Mouse (Mus musculus) adrenal gland, postnatal 10 days (tissue): ENCODE measurements around the gene Ciao2a. TPM values are rescaled to one million over a fixed set of nuclear protein-coding genes. Genes with fewer than 3 reads are reported as not detected.

Experiments used
- DNase-seq: peaks from one replicate; pipeline ENCODE4 v3.0.0; 2021; ENCODE audit warnings: mixed read lengths
- total RNA-seq, 2 experiments: library from RNA; stranded (reverse); gene quantifications; 2 replicates each; pipeline ENCODE4 v1.2.3; 2021

Gene Ciao2a
- total RNA-seq, 2 experiments from 2014 or later: 89.9 to 97.4 TPM

GRCm38 (mm10) chr9:66162995-66163394, 36.6 kb downstream of the Ciao2a start:
- peak; percentile 22 for DNase-seq

DNA sequence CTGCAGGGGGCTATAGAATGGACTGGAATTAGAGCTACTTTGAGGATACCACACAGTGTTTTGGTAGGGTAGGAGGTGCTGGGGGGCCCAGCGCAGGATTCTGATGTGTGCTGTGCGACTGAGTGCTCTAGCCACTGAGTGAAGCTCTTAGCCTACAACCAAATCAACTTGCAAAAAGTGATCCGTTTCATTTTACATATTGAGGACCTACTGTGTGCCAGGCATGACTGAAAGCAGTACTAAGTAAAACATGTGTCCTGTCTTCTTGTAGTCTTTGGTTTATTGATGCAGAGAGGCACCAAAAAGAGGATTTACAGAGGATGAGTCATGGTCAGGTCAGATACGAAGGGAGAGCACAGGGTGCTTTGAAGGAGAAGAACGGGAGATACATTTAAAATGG, 40.8 kb downstream of the Ciao2a start:
- DNase-seq: no peak

- DNase-seq: no peak
These were observed 41.8 kb downstream of the Ciao2a start for GRCm38 (mm10) chr9:66168233-66168632.

- no peak for DNase-seq
These were observed 44.1 kb downstream of the Ciao2a start for GRCm38 (mm10) chr9:66170506-66170905.

GRCm38 (mm10) chr9:66171275-66171921, 45.0 kb downstream of the Ciao2a start:
- DNase-seq: no peak

DNA sequence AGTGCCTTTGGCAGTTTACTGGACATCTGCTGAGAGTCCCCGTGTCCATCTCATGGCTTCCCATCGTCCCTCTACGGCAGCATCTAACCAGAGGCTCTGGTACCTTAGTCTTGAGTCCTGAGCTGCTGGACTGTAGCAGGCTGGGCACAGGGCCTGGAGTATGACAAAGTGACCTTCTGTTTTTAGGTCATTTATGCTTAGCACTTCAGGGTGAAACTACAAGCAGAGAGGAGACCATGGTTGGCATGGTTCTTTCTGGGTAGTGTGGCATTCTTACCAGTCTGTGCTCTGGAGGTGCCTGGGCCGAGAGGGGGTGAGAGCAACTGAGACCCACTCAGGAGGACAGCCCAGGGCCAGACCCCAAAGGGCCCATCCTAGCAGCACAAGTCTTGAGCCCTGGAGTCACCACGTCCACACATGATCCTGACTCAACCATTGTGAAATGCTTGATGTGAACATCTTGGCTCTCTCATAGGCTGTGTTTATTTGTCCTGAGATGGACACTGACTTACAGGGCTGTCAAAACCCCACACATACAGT, 47.0 kb downstream of the Ciao2a start:
- DNase-seq: no peak

DNA sequence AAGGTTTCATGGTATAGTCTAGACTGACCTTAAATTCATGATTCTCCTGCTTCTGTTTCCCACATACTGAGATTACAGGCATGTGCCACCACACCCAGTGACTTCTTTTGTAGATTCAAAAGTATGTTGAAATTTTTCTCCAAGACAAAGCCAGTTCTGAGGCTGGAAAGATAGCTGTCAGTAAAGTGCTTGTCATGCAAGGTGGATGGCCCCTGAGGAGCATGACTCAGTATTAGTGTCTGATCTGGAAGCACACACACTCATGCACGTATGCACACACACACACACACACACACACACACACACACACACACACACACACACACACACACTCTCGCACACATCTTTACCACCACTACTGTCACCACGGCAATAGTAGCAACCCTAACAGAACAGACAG, 48.6 kb downstream of the Ciao2a start:
- no peak for DNase-seq

GRCm38 (mm10) chr9:66177975-66178374, 51.6 kb downstream of the Ciao2a start:
- DNase-seq: no peak

DNA sequence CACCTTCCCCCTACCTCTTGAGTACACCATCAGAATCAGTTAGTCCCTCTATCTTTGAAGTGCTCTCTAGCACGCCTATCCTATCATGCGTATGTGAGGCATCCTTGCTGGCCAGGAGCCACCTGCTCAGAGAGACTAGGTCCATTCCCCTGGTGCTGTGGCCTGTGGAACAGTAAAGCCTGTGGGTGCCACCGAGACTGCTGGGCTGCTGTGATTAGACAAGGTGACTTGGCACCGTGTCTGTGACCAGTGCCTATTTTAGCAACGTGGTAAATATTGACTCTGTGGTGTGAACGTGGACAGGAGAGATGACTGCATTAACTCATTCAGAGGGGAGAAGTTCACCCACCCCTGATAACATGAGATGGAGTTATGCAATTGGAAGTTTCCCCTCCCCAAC, 53.4 kb downstream of the Ciao2a start:
- DNase-seq: no peak

- DNase-seq: no peak
These were observed 54.9 kb downstream of the Ciao2a start for GRCm38 (mm10) chr9:66181126-66181825.

DNA sequence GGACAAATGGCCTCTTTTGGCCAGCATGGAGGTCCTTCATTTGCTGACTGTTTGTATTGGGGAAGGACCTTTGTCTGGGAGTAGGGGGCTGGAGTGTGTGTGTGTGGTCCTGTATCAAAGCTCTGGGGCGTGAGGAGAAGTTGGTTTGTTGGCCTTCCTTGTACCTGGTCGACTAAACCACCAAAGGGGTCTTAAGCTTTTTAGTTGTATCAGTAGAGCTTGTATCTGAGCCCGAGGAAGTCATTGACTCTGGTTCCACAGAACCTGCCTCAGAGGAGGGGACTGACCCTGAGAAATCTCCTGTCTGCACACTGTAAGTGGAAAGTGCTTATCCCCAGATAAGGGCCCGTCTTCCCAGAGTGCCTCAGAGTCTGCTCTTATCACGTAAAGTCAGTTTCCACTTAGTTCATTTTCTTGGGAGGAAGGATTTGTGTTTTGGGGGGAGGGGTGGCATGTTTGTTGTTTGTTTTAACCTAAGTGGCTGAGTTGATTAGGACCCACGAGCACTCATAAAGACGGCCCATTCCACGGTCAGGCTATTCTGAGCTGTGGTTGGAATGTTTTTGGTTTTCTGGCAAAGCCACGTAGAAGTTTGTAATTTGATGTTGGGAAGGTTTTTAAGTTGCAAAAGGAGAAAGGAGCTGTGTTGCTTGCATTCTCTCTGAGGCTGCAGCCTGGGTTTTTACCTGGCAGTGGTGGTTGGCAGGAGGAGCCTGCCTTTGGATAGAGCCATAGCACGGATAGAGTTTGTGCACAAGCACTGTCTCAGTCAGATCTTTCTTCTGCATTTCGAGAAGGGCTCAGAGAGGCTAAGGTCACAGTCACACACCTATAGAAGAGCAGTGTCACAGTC, 55.6 kb downstream of the Ciao2a start:
- no peak for DNase-seq

DNA sequence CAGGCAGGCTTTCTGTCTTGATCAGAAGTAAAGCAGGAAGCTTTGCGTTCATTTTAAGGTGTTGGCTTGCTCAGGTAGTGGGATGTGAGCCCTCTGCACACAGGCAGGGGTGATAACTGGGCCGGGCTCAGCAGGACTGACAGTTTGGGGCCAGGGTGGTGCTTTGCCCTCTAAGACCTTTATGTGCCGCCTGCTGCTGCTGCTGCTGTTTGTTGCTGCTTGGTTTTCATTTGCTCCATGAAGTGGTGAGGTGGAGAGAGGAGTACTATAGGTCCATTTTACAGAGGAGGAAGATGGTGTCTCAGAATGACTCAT, 56.2 kb downstream of the Ciao2a start:
- DNase-seq: no peak

- no peak for DNase-seq
These were observed 56.6 kb downstream of the Ciao2a start for GRCm38 (mm10) chr9:66183023-66183422.

DNA sequence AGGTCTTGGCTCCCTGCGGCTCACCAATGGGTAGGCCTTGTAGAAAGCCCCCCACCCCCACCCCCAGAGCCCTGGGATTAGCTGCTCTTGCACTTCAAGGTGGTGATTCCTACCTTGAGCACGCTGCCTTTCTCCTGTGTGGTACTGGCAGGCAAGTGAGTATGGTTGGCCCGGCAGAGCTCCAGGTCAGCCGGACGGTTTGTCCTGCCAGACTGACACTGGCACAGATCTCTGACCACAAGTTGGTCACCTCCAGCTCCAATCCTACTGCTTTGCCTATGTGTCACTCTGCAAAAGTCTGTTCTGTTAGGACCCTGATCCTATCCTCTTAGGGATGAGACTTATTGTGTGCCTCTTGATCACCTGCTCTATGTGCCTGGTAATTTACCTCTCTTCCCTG, 58.2 kb downstream of the Ciao2a start:
- DNase-seq: no peak

DNA sequence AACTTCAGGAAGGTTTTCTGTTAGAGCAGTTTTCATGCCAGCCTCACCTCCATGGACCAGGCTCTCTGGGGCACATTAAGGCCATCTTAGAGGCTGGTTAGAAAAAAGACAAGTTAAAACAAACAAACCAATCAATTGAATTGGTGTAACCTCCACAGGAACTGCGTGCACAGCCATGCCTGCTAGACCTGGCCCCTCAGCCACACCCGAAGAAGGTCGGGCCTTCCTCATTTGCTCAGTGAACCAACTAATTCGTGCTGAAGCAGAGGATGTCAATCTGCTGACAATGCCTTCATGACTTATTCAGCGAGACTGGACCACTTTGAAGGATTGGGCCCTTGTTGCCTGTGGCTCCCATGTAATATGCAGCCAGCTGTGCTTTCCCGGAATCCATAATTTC, 60.0 kb downstream of the Ciao2a start:
- no peak for DNase-seq

Other genes starting within 250 kb of the Ciao2a start
- 10 to 100 TPM; 18.0 to 21.8 TPM for gene Pclaf, start 236.4 kb upstream of the Ciao2a start, total RNA-seq
- 10 to 100 TPM; 28.0 to 32.3 TPM for gene Trip4, start 217.8 kb upstream of the Ciao2a start, total RNA-seq
- gene Csnk1g1, start 217.7 kb upstream of the Ciao2a start, total RNA-seq: 10 to 100 TPM; 15.7 to 24.2 TPM
- 100 to 1,000 TPM; 364 to 402 TPM for gene Ppib, start 66.4 kb upstream of the Ciao2a start, total RNA-seq
- gene Snx22, start 56.9 kb upstream of the Ciao2a start, total RNA-seq: 1 to 10 TPM in 1 of 2 experiments, under 1 TPM in 1; 0.66 to 1.9 TPM
- 10 to 100 TPM; 72.3 to 81.3 TPM for gene Snx1, start within 50 bp of the Ciao2a start, total RNA-seq
- 10 to 100 TPM in 1 of 2 experiments, 1 to 10 TPM in 1; 8.3 to 12.4 TPM for gene Dapk2, start 31.6 kb downstream of the Ciao2a start, total RNA-seq
- gene Herc1, start 223.8 kb downstream of the Ciao2a start, total RNA-seq: 10 to 100 TPM; 34.7 to 51.6 TPM